Mouse (Mus musculus) testis, adult 2 months (tissue): ENCODE measurements around the gene Nectin1.

Source experiments
- CTCF ChIP-seq: fragments of 200-500 bp; IDR thresholded peaks from 2 replicates; pipeline ENCODE4 v1.5.1; 2012; ENCODE audit warnings: low read depth, mild to moderate bottlenecking, inconsistent platforms, low read length, moderate library complexity; ENCODE audit not compliant: control insufficient read depth, insufficient read depth, insufficient replicate concordance
- POLR2A ChIP-seq: fragments of 200-500 bp; IDR thresholded peaks from 2 replicates; pipeline ENCODE4 v1.6.1; 2012; ENCODE audit warnings: low read depth, mild to moderate bottlenecking, inconsistent platforms, low read length, moderate library complexity; ENCODE audit not compliant: control insufficient read depth

DNA sequence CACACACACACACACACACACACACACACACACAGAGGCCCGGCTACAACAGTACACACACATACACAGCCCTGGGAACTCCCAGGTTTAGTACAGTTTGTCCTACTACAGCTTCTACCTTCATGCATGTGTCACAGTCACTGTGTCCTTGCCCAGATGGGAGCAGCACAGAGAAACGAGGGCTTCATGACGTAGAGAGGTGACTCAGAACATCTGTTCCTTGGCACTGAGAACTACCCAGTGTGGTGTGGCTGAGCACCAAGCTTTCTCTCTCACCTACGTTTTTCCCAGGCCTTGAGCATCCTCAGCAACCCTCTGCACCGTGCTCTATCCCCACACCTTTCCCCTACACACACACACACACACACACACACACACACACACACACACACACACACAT is 104.1 kb downstream of the Nectin1 start:
- TF ChIP-seq CTCF (no peak), POLR2A (no peak)
